Mouse (Mus musculus) lung, postnatal 25 days (tissue): ENCODE results near the gene Mtfmt.

Experiments
- DNase-seq: peaks from one replicate; pipeline ENCODE4 v3.0.0; 2022; ENCODE audit warnings: low spot score

Gene Mtfmt

DNA sequence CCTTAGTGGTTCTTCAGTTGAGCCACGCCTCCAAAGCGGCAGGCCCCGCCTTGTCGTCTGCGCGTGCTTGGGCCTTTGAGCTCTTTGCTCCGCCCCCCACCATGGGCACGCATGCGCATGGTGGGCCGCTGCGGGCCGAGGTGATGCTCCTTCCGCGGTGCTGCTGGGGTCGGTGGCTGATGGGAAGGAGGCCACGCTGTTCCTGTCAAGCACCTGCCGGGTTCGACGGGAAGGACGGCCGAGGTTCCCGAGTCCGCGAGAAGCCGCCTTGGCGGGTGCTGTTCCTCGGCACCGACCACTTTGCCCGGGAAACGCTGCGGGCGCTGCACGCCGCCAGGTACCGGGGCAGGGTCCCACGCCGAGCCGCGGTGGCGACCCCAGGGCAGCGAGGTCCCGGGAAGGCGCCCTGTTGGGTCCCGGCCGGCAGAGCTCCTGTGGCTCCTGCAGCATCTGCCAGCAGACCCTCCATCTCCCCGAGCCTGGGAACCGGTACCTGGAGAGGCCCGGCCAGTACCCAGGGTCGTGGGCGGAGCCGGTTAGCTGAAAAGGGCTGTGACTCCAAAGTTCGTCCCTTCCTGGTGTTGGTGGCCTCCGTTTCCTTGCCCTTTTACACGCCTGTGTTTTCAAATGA, at the start of gene Mtfmt:
Gene Mtfmt, plus strand, starts transcription at position 112 of the 631 bp plus-strand sequence.
- DNase-seq: peak; percentile 94

DNA sequence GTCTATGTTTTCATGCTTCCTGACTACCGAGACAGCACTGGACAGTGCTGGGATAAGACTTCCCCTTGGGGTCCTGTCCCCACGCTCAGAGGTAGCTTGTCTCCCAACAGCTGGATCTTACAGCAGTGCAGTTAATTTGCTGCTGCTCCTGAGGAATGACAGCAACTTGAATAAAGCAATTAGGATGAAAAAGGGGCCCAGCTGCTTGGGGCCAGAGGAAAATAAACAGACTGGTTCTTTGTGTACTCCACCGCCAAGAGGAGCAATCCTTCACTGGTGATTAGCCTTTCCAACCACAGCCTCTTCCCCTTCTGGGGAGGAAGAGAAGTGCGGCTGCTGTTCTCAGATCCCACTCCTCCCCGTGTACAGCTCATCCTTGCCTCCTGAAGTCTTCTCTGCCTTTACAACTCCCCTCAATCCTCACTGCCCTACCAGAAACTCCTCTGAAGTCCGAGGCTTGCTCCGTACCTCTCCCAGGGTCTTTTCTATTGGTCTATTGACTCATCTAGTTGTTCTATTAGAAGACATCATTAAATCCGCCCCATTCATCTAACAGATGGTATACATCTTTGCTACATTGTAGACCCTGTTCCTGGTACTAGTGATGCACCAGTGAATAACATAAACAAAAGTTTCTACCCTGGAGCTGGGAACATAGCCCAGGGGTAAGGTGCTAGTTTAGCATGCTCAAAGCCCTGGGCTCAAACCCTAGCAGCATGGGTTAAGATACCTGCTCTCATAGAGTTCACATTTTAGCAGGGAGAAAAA, 49.0 kb upstream of the Mtfmt start:
- DNase-seq: peak; percentile 71

DNA sequence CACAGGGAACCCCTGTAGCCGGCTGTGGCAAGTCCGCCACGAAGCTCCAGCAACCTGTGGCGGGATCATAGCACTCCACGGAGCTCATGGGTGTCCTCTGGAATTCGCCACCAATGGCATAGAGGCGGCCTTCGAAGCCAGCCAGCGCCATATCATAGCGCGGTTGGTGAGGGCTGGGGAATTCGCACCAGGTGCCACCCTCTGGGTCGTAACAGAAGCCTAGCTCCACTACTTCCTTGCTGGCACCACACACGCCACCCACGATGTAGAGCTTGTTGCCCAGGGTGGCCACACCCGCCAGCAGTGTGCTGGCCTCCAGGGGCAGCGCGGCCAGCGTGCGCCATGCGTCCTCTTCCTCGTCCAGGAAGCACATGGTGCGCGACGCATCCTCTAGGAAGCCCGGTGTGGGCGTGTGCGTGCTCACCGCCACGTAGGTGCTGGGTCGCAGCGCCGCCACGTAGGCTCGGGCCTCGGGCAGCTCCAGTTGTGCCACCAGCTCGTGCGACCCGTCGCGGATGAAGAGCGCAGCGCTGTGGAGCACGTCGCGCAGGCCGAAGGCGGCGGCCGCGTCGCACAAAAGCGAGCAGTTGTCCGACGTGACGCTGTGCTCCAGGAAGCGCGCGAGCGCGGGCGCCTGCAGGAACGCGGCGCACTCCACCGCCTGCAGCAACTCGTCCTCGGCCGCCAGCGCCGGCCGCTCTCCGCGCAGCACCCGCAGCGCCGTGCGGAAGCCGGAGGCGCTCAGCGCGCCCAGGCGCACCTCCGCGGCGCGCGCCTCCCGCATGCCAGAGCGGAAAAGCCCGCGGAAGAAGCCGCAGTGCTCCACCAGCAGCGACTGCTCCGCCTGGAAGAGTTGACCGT, 44.6 kb upstream of the Mtfmt start:
- DNase-seq: no peak

DNA sequence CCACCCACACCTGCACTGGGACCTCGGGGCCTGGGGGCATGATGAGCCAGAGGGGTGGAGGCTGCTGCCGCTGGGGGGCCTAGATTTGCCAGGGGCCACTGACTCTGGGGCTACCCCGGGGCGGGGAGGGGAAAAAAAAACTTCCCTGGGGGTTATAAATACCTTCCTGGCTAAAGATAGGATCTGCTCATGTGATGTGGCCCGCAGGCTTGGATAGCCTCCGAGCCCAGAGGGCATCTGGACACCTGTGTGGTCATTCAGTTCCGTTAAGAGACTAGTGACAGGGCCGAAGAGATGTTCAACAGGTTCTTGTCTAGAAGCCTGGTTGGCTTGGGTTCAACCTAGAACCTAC, 44.0 kb upstream of the Mtfmt start, which contains the start of gene Kbtbd13:
Gene Kbtbd13, minus strand, starts transcription at position 40 of the 352 bp plus-strand sequence.
- no peak for DNase-seq

DNA sequence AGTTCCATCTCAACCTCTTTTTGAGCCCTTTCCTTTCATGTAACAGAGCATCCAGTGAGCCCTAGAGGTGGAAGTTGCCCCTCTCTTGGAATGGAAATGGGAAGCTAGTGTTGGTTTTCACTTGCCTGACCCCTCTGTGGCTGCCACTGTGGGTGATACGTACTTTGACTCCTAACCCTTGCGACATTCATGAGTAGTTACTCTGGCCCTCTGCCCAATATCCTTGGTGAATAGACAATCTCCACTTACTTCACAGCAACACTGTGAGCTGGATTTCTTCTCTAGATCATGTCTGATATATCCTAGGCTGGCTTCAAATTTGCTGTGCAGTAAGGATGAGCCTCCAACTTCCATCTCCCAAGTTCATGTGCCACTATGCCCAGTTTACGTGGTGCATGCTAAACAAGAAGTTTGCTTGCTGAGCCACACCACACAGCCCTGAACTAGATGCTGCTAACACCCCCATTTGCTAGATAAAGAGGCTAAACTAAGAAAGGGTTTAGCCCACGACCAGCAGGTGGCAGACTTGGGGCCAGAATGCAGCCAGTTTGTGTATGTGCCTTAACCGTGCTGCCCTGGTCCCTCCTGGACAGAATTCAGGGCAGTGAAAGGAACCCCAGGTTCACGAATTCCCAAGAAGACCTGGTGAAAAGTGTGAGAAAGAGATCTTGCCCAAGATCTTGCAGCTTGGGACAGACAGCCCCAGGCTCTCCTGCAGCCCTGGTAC, 42.8 kb upstream of the Mtfmt start:
- DNase-seq: peak; percentile 64

DNA sequence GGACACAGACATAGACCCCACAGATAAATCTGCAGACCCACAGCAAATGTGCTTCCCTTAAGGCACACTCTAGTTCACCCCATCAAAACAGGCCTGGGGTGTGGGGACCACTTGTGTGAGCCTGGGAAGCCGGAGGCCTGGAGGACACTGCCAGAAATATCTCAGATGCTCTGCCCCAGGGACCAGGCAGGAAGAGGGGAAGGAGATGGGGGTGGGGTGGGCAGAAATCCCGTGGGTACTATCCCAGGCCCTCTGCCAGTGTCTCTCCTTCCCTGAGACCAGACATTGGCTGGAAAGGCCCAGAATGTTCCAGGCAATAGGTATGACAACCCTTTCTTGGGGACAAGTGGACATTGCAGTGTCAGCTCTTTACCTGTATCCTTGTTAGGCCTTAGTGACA, 42.0 kb upstream of the Mtfmt start:
- DNase-seq: no peak

DNA sequence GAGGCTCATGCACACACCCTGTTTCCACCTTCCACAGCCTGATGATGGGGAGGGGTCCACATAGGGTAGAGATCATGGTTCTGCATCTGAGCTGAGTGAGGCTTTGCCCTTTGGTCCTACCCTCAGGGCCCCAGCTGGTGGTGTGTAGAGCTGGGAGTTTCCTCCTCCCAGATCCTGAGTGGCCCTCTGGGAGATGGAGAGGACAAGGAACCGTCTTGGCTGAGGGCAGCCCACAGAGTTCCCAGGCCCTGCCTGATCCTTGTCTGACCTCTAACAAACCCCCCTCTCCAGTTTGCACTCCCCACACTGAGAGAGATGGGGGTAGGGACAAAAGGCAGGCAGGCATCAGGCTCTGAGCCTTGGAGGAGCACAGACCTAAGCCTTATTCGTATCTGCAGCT, 41.2 kb upstream of the Mtfmt start:
- DNase-seq: peak; percentile 36

DNA sequence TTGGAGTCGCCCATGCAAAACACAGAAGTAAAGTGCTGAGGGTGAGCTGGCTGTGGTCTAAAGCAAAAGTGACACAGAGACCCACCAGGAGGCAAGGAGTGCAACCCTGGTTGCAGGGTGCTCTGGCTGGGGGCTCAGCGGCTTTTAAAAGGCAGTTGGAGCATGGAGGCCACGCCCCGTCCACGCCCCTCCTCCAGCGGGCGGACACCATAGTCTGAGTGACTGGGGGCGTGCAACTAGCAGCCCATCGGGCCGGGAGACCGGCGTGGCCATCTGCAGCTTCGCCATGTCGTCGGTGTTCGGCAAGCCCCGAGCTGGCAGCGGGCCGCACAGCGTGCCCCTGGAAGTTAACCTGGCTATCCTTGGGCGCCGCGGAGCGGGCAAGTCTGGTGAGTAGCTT, 37.3 kb upstream of the Mtfmt start, which contains the start of gene Rasl12:
Gene Rasl12, plus strand, starts transcription at position 228 of the 400 bp plus-strand sequence.
- DNase-seq: peak; percentile 78

DNA sequence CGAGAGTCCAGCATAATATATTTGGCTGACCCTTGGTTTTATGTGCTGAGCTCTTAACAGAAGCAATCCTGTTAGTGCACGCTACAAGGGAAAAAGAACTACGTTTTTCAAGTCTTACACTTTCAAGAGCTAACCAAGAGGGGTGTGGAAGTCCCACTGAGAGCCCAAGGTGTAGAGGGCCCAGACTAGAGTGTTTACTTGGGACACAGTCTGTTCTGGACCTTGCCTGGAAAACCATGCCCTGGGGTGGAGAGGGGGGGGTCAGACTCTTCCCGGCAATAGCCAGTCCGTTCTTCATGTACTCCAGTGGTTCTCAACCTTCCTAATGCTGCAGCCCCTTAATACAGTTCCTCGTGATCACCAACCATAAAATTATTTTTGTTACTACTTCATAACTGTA, 35.6 kb upstream of the Mtfmt start:
- peak; percentile 84 for DNase-seq

DNA sequence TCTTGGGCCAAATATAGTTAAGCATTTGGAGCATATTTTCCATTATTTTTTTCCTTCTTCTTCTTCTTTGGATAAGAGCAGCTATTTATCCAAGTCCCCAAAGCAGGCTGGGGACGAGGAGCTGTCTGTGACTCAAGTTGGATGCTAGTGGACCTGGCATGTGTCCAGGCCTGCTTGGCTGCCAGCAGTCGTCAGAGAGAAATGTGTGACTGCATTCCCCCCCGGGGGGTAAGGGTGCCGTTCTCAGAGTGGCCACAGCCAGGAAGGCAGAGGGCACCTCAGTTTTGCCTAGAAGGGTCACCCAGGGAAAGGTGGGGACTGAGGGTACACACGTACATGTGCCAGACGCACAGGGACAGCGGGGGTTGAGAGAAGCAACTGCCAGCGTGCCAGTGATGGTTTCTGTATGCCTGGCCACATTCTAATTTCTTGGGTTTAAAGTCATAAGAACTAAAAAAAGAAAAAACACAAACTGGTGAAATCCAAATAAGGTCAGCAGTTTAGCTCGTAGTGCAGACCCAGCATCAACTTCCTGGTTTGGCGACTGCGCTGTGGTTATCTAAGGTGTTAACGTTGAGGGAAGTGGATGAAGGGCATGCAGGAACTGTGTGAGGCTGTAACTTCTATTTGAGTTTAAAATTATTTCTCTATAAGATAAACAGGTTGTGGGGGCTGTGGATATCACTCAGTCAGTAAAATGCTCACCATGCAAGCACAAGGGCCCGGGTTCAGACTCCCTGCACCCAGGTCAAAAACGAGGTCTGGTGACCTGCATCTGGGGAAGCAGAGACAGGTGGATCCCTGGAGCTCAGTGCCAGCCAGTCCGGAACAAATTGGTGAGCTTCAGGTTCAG, 31.0 kb upstream of the Mtfmt start:
- DNase-seq: peak; percentile 84

DNA sequence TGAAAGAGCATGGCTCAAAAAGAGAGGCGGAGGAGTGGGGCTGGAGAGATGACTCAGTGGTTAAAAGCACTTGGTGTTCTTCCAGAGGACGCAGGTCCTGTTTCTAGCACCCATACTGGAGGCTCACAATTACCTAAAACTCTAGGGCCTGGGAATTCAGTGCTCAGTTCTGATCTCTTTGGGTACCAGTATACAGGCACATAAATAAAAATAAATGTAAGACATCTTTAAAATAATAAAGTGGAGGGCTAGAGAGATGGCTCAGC, 30.5 kb upstream of the Mtfmt start:
- DNase-seq: peak; percentile 51

DNA sequence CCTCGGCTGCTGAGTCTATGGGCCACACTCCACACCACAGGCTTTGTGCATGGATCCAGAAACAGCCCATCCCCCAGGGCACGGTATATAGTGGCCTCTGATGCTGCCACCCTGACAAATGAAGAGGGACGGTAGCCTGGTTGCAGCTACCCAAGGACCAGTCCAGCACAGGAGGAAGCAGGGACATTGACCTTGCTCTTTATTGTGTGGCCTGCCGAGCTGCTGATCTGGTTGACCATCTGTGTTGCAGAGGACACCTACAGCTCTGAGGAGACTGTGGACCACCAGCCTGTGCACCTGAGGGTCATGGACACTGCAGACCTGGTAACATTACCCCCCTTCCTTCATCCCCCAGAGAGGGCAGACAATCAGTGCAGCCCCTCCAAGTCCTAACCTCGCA, 28.3 kb upstream of the Mtfmt start:
- no peak for DNase-seq

DNA sequence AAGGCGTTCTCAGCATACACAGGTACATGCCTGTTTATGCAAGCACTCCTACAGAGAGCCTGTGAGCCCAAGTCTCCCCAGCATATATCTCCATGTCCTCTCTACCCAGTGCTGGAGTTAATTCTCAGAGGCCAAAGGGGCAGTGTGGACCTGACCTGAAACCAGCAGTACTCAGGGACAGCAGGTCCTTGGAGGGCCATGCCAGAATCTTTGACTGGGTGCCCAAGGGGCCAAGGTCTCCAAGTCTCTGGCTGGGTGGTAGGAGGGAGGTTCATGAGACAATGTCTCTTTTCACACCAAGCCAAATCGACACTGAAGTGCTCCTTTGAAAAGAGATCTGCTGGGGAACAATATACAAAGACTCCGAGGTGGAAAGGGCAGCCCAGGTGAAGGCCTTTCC, 27.7 kb upstream of the Mtfmt start:
- DNase-seq: no peak

DNA sequence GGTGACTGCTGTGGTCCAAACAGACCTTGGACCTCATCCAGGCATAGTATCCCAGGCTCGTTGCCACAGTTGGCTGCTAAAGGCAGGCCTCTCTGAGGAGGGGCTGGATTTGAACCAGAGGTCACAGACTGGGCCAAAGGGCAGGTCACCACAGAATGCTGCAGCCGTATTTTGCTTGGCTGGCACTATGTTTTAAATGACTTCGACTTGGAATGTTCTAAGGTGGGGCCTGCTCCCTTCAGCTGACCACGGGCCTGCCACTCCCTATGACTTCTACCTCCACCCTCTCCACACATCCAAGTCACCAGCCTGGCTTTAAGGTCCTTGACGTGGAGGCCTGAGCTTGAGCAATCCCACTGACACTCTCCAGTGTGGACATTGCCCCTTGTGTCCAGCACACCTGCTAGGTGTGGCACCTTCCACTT, 26.7 kb upstream of the Mtfmt start:
- DNase-seq: peak; percentile 85

DNA sequence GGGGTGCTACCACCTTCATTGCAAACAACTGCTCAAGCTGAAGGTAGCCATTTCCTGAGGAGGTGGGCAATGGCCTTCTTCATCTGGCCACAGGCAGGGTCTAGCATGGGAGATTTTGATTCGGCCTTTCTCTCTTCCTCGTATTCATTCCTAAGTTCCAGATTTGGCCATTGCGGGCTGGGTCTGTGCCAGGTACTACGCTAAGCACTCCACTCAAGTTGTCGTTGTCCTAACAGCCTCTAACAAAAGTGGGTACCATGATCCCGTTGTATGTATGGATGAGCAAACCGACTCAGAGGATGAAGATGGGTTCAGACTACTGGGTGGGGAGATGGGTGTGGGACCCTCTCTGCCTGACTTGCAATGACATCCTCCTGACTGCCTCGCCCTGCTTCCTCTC, 25.2 kb upstream of the Mtfmt start:
- peak; percentile 44 for DNase-seq

DNA sequence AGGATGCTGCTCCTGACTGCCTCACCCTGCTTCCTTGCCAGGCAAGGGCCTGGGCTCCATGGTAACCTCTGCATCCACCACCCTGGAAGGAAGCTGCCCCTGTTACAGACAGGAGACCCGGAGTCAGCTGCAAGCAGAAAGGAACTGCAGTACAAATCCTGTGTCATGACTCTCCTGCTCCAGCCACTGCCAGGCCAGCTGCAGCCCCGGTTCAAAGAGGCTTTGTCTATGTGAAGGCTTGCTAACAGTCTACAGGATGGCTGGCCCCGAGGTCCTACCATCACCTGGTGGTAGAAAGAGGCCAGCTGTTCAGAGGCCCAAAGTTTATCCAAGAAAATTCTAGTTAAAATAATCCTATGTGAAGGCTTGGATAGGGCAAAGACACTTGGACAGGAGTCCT, 24.3 kb upstream of the Mtfmt start:
- DNase-seq: no peak

DNA sequence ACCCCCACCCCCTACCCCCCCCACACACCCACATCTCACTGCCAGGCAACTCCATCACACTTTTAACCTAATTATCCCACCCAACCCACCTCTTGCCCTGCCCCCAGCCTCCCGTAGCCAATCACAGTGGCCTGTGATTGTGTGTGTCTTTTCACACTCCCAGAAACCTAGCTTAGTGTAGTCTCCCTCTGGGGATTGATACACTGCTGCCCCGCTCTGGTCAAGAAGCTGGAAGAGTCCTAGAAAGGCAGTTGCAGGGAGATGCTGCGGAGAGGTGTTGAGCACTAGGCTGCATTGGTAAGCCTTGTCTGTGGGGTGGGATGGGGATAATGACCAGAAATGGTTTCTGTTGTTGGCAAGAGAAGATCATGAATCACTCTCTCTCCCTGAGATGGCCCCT, 17.8 kb upstream of the Mtfmt start:
- no peak for DNase-seq

DNA sequence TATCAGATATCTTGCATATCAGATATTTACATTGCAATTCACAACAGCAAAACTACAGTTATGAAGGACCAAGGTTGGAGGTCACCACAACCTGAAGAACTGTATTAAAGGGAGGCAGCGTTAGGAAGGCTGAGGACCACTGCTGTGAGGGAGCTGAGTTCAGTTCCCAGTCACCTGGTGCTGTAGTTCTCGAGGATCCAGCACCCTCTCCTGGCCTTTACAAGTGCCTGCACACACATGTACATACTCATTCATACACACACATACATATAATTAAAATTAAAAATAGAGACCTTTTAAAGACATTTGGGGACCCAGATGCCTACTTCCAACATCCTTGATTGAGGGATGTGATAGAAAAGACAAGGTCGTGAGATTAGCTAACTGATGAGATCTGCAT, 15.9 kb upstream of the Mtfmt start:
- no peak for DNase-seq

DNA sequence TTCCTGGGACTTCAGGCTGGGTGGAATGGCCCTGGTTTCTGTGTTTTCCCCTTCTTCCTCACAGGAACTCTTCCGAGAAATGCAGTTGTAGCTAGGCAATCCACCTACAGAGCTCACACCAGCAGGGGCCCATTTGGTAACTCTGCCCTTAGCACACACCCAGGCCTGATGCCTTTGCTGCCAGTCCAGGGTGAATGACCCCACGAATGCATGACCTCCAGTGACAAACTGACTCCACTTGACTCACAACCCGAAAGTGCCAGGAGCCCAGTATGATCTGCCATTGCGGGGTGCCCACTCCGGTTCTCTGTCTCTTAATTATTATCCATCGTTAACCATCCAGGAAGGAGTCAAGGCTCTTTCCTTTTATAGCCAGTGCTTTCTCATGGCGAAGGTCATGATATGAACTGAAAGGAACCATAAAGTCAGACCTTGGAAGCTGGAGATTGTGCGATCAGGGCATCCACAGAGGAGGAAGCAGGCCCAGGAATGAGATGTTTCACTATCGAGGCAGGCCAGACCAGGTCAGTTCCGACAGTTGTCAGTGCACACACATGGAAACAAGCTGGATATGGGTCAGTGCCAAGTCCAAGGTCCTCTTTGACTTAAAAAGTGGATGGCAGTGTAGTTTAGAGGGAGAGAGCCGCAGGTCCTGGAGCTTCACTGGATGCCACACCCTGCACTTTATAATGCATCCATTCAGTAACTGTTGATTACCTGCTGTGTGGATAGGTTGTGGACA, 12.7 kb upstream of the Mtfmt start, which contains the start of gene Slc51b:
Gene Slc51b, minus strand, starts transcription at position 196 of the 742 bp plus-strand sequence.
- no peak for DNase-seq

DNA sequence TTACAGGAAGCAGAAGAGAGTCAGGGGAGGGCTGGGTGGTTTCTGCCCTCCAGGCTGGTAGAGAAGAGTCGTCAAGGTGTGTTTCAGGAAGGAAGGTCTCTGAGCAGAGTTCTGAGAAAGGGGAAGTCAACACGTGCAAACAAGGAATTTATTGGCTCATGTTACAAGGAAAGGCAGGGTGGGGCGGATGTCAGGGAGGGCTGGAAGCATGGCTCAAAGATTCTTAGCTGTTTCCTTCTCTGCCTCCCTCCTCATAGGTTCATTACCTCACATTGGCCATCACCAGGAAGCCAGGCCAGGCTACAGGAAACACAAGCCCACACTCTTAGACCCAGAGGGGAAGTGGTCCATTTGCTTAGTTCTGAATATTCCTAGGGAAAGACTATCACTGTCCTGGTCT, 11.2 kb upstream of the Mtfmt start:
- no peak for DNase-seq

DNA sequence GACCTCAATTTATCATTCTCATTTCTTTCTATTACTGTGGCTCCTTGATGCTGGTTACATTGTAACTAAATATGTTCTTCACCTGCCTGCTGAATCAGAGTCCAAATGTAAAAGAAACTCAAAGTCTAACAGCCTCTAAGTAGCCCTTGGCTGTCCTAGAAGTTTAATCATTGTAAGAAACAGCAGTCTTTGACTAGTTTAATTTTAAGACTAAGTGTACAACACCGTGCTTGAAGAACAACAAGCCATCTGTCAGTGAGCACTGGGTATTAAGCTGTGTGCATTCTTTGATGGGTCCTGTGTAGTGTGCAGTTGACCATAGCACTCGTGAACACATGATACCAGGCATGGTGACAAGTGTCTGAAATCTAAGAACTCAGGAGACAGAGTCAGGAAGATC, 8.1 kb upstream of the Mtfmt start:
- DNase-seq: no peak
